Mouse (Mus musculus): Measurements from ENCODE around the gene Nsmce4a.

- TF ChIP-seq CTCF (IDR thresholded peaks at IDR 0.05; ENCODE audit: borderline replicate concordance, control insufficient read depth, extremely low read depth, insufficient read depth, low read length, poor library complexity) (no peak), POLR2A (IDR thresholded peaks at IDR 0.05; ENCODE audit: control insufficient read depth, extremely low read depth, insufficient read depth, low read length, poor library complexity) (no peak)
Observed at GRCm38 (mm10) chr7:130604390-130604789, 31.5 kb upstream of the Nsmce4a start.
